Mouse (Mus musculus) embryonic facial prominence, embryonic 15.5 days (tissue): ENCODE measurements at regions not wholly inside any gene's neighbourhood (a gene's known extent, or its start where the extent isn't known, plus 50 kb on each side); places are given as distances from the start of the nearest gene placed in this dataset.

Experiments
- ATAC-seq: fragments of 200-750 bp; cut with Nextera tagmentation; 2 replicates; pipeline ENCODE4 v1.8.0; 2017; ENCODE audit warnings: low read depth, moderate TSS enrichment; ENCODE audit not compliant: insufficient number of reproducible peaks, low FRiP score, low TSS enrichment
- H3K27ac ChIP-seq: fragments of 300-500 bp; sonication (generic); replicated peaks from 2 replicates; pipeline ENCODE4 v1.5.1; 2015; ENCODE audit warnings: mild to moderate bottlenecking, inconsistent platforms
- H3K27me3 ChIP-seq: fragments of 300-500 bp; sonication (generic); 2 replicates; pipeline ENCODE4 v1.6.1; 2015; ENCODE audit warnings: inconsistent platforms
- H3K36me3 ChIP-seq: fragments of 300-500 bp; sonication (generic); 2 replicates; pipeline ENCODE4 v1.6.1; 2015; ENCODE audit warnings: mild to moderate bottlenecking, inconsistent platforms
- H3K4me1 ChIP-seq: fragments of 300-500 bp; sonication (generic); 2 replicates; pipeline ENCODE4 v1.6.1; 2015; ENCODE audit warnings: inconsistent platforms
- H3K4me2 ChIP-seq: fragments of 300-500 bp; sonication (generic); replicated peaks from 2 replicates; pipeline ENCODE4 v1.6.1; 2015; ENCODE audit warnings: mild to moderate bottlenecking, inconsistent platforms
- H3K4me3 ChIP-seq: fragments of 300-500 bp; sonication (generic); replicated peaks from 2 replicates; pipeline ENCODE4 v1.5.1; 2015; ENCODE audit warnings: mild to moderate bottlenecking, inconsistent platforms
- H3K9ac ChIP-seq: fragments of 300-500 bp; sonication (generic); 2 replicates; pipeline ENCODE4 v1.6.1; 2015; ENCODE audit warnings: inconsistent platforms
- H3K9me3 ChIP-seq: fragments of 300-500 bp; sonication (generic); replicated peaks from 2 replicates; pipeline ENCODE4 v1.6.1; 2016; ENCODE audit warnings: inconsistent platforms
- WGBS: fragments of 180-500 bp; shearing (Covaris S2); methylation state at CpG from one replicate; pipeline ENCODE4 v1.1.7; 2015; 5-methylcytosine and 5-hydroxymethylcytosine counted together

GRCm38 (mm10) chr4:90003413-90003812 is 215.2 kb upstream of the Zfp352 start:
- Histone ChIP-seq H3K4me3 (no peak overlapping the region), H3K27ac (no peak overlapping the region), H3K4me2 (no peak overlapping the region), H3K9ac (no peak overlapping the region), H3K36me3 (no peaks in the 10 kb centered on the region), H3K9me3 (no peaks in the 10 kb centered on the region), H3K4me1 (no peaks in the 10 kb centered on the region), H3K27me3 (no peaks in the 10 kb centered on the region)
- 81% methylated on average over 3 of the region's 3 CpGs for WGBS
- no peak for ATAC-seq

GRCm38 (mm10) chr4:90003898-90004297 is 214.7 kb upstream of the Zfp352 start:
- Histone ChIP-seq H3K36me3 (no peaks in the 10 kb centered on the region), H3K9me3 (no peaks in the 10 kb centered on the region), H3K27me3 (no peaks in the 10 kb centered on the region), H3K27ac (no peak overlapping the region), H3K4me2 (no peak overlapping the region), H3K9ac (no peak overlapping the region), H3K4me3 (no peak overlapping the region), H3K4me1 (no peaks in the 10 kb centered on the region)
- ATAC-seq = no peak
- 87% methylated on average over 1 of the region's 1 CpGs for WGBS

GRCm38 (mm10) chr4:90012723-90013122 is 205.9 kb upstream of the Zfp352 start:
- Histone ChIP-seq H3K9ac (no peak overlapping the region), H3K4me3 (no peak overlapping the region), H3K36me3 (no peaks in the 10 kb centered on the region), H3K9me3 (no peaks in the 10 kb centered on the region), H3K27ac (no peak overlapping the region), H3K4me2 (no peak overlapping the region), H3K4me1 (no peaks in the 10 kb centered on the region), H3K27me3 (no peaks in the 10 kb centered on the region)
- WGBS = 72% methylated on average over 1 of the region's 1 CpGs
- ATAC-seq = no peak

- Histone ChIP-seq H3K4me1 (no peaks in the 10 kb centered on the region), H3K27ac (no peak overlapping the region), H3K36me3 (no peaks in the 10 kb centered on the region), H3K4me3 (no peak overlapping the region), H3K9ac (no peak overlapping the region), H3K27me3 (no peaks in the 10 kb centered on the region), H3K4me2 (no peak overlapping the region), H3K9me3 (no peaks in the 10 kb centered on the region)
- no peak for ATAC-seq
These were observed 204.4 kb upstream of the Zfp352 start for GRCm38 (mm10) chr4:90014203-90014602.
